Mouse (Mus musculus): Measurements from ENCODE around the gene Adgre5.

The Adgre5 gene

GRCm38 (mm10) chr8:83764717-83765116 is 23.6 kb upstream of the Adgre5 start:
- H3K36me3 ChIP-seq (ENCODE audit: insufficient read depth, low read length): no peaks in the 10 kb centered on the region
- peaks cover 6% of the 10 kb centered on the region for H3K9me3 ChIP-seq (ENCODE audit: low read length)
- TF ChIP-seq CTCF (conservative IDR thresholded peaks at IDR 0.05; ENCODE audit: low read length) (no peak), POU5F1 (IDR thresholded peaks at IDR 0.05; ENCODE audit: borderline replicate concordance, low read length) (peak; percentile 76; the same call in 1 of the 2 replicates)
- peaks cover 6% of the 10 kb centered on the region; the same call in 1 of the 2 replicates for H3K27me3 ChIP-seq (ENCODE audit: insufficient read depth, low read length)
- no peak overlapping the region for H3K4me3 ChIP-seq (replicated peaks; ENCODE audit: low read length)
- H3K4me1 ChIP-seq (replicated peaks; ENCODE audit: low read depth, low read length): peaks cover 17% of the 10 kb centered on the region

GRCm38 (mm10) chr8:83764116-83764515 is 23.0 kb upstream of the Adgre5 start:
- TF ChIP-seq POU5F1 (IDR thresholded peaks at IDR 0.05; ENCODE audit: borderline replicate concordance, low read length) (no peak), CTCF (conservative IDR thresholded peaks at IDR 0.05; ENCODE audit: low read length) (no peak)
- Histone ChIP-seq H3K4me1 (replicated peaks; ENCODE audit: low read depth, low read length) (peaks cover 12% of the 10 kb centered on the region), H3K9me3 (ENCODE audit: low read length) (peaks cover 6% of the 10 kb centered on the region), H3K36me3 (ENCODE audit: insufficient read depth, low read length) (no peaks in the 10 kb centered on the region), H3K4me3 (replicated peaks; ENCODE audit: low read length) (no peak overlapping the region), H3K27me3 (ENCODE audit: insufficient read depth, low read length) (peaks cover 6% of the 10 kb centered on the region; the same call in 1 of the 2 replicates)

GRCm38 (mm10) chr8:83759231-83759759 is 18.2 kb upstream of the Adgre5 start:
- no peaks in the 10 kb centered on the region for H3K9me3 ChIP-seq (ENCODE audit: low read length)
- no peaks in the 10 kb centered on the region for H3K4me1 ChIP-seq (replicated peaks; ENCODE audit: low read depth, low read length)
- H3K27me3 ChIP-seq (ENCODE audit: insufficient read depth, low read length): peaks cover 6% of the 10 kb centered on the region; the same call in 1 of the 2 replicates
- H3K36me3 ChIP-seq (ENCODE audit: insufficient read depth, low read length): no peaks in the 10 kb centered on the region
- TF ChIP-seq CTCF (conservative IDR thresholded peaks at IDR 0.05; ENCODE audit: low read length) (no peak), POU5F1 (IDR thresholded peaks at IDR 0.05; ENCODE audit: borderline replicate concordance, low read length) (no peak), NANOG (IDR thresholded peaks at IDR 0.05; ENCODE audit: borderline replicate concordance, low read length) (no peak)
- H3K4me3 ChIP-seq (replicated peaks; ENCODE audit: low read length): no peak overlapping the region

GRCm38 (mm10) chr8:83758298-83758697 is 17.2 kb upstream of the Adgre5 start:
- Histone ChIP-seq H3K4me3 (replicated peaks; ENCODE audit: low read length) (no peak overlapping the region), H3K27me3 (ENCODE audit: insufficient read depth, low read length) (peaks cover 9% of the 10 kb centered on the region; the same call in 1 of the 2 replicates), H3K36me3 (ENCODE audit: insufficient read depth, low read length) (no peaks in the 10 kb centered on the region), H3K9me3 (ENCODE audit: low read length) (no peaks in the 10 kb centered on the region), H3K4me1 (replicated peaks; ENCODE audit: low read depth, low read length) (no peaks in the 10 kb centered on the region)
- TF ChIP-seq NANOG (IDR thresholded peaks at IDR 0.05; ENCODE audit: borderline replicate concordance, low read length) (no peak), POU5F1 (IDR thresholded peaks at IDR 0.05; ENCODE audit: borderline replicate concordance, low read length) (no peak), CTCF (conservative IDR thresholded peaks at IDR 0.05; ENCODE audit: low read length) (no peak)

- H3K4me3 ChIP-seq (replicated peaks; ENCODE audit: low read length): no peak overlapping the region
- no peaks in the 10 kb centered on the region for H3K9me3 ChIP-seq (ENCODE audit: low read length)
- TF ChIP-seq CTCF (conservative IDR thresholded peaks at IDR 0.05; ENCODE audit: low read length) (no peak), POU5F1 (IDR thresholded peaks at IDR 0.05; ENCODE audit: borderline replicate concordance, low read length) (no peak), NANOG (IDR thresholded peaks at IDR 0.05; ENCODE audit: borderline replicate concordance, low read length) (no peak)
- no peaks in the 10 kb centered on the region for H3K4me1 ChIP-seq (replicated peaks; ENCODE audit: low read depth, low read length)
- H3K36me3 ChIP-seq (ENCODE audit: insufficient read depth, low read length): no peaks in the 10 kb centered on the region
- H3K27me3 ChIP-seq (ENCODE audit: insufficient read depth, low read length): peaks cover 15% of the 10 kb centered on the region; the same call in 1 of the 2 replicates
Measured at GRCm38 (mm10) chr8:83757084-83757607, 16.0 kb upstream of the Adgre5 start.

GRCm38 (mm10) chr8:83756273-83756672 is 15.1 kb upstream of the Adgre5 start:
- no peaks in the 10 kb centered on the region for H3K36me3 ChIP-seq (ENCODE audit: insufficient read depth, low read length)
- peaks cover 13% of the 10 kb centered on the region; the same call in 1 of the 2 replicates for H3K27me3 ChIP-seq (ENCODE audit: insufficient read depth, low read length)
- peaks cover 3% of the 10 kb centered on the region for H3K4me1 ChIP-seq (replicated peaks; ENCODE audit: low read depth, low read length)
- H3K4me3 ChIP-seq (replicated peaks; ENCODE audit: low read length): no peak overlapping the region
- H3K9me3 ChIP-seq (ENCODE audit: low read length): no peaks in the 10 kb centered on the region
- TF ChIP-seq CTCF (conservative IDR thresholded peaks at IDR 0.05; ENCODE audit: low read length) (peak; percentile 69), POU5F1 (IDR thresholded peaks at IDR 0.05; ENCODE audit: borderline replicate concordance, low read length) (no peak), NANOG (IDR thresholded peaks at IDR 0.05; ENCODE audit: borderline replicate concordance, low read length) (no peak)

GRCm38 (mm10) chr8:83754149-83754548 is 13.0 kb upstream of the Adgre5 start:
- H3K27me3 ChIP-seq (ENCODE audit: insufficient read depth, low read length): peaks cover 16% of the 10 kb centered on the region
- peaks cover 14% of the 10 kb centered on the region for H3K4me1 ChIP-seq (replicated peaks; ENCODE audit: low read depth, low read length)
- no peak for TF ChIP-seq CTCF (conservative IDR thresholded peaks at IDR 0.05; ENCODE audit: low read length)
- TF ChIP-seq POU5F1 (IDR thresholded peaks at IDR 0.05; ENCODE audit: borderline replicate concordance, low read length): no peak
- TF ChIP-seq NANOG (IDR thresholded peaks at IDR 0.05; ENCODE audit: borderline replicate concordance, low read length): no peak
- H3K9me3 ChIP-seq (ENCODE audit: low read length): no peaks in the 10 kb centered on the region
- no peak overlapping the region for H3K4me3 ChIP-seq (replicated peaks; ENCODE audit: low read length)
- H3K36me3 ChIP-seq (ENCODE audit: insufficient read depth, low read length): no peaks in the 10 kb centered on the region

GRCm38 (mm10) chr8:83749265-83749664 is 8.1 kb upstream of the Adgre5 start:
- Histone ChIP-seq H3K4me1 (replicated peaks; ENCODE audit: low read depth, low read length) (peaks cover 47% of the 10 kb centered on the region), H3K9me3 (ENCODE audit: low read length) (no peaks in the 10 kb centered on the region), H3K36me3 (ENCODE audit: insufficient read depth, low read length) (no peaks in the 10 kb centered on the region), H3K27me3 (ENCODE audit: insufficient read depth, low read length) (peaks cover 38% of the 10 kb centered on the region), H3K4me3 (replicated peaks; ENCODE audit: low read length) (no peak overlapping the region)
- TF ChIP-seq CTCF (conservative IDR thresholded peaks at IDR 0.05; ENCODE audit: low read length) (no peak), POU5F1 (IDR thresholded peaks at IDR 0.05; ENCODE audit: borderline replicate concordance, low read length) (no peak), NANOG (IDR thresholded peaks at IDR 0.05; ENCODE audit: borderline replicate concordance, low read length) (no peak)

GRCm38 (mm10) chr8:83748708-83749107 is 7.6 kb upstream of the Adgre5 start:
- Histone ChIP-seq H3K4me1 (replicated peaks; ENCODE audit: low read depth, low read length) (peaks cover 52% of the 10 kb centered on the region), H3K36me3 (ENCODE audit: insufficient read depth, low read length) (no peaks in the 10 kb centered on the region), H3K9me3 (ENCODE audit: low read length) (no peaks in the 10 kb centered on the region), H3K27me3 (ENCODE audit: insufficient read depth, low read length) (peaks cover 38% of the 10 kb centered on the region), H3K4me3 (replicated peaks; ENCODE audit: low read length) (0 out of 2 replicates have a peak overlapping the region, but pooled peaks have one; percentile 13)
- no peak for TF ChIP-seq NANOG (IDR thresholded peaks at IDR 0.05; ENCODE audit: borderline replicate concordance, low read length)
